Mouse (Mus musculus) ovary, postnatal 10 days (tissue): ENCODE results near the gene Vezt.

ENCODE experiments used
- DNase-seq: peaks from one replicate; pipeline ENCODE4 v3.0.0; 2022; ENCODE audit warnings: low spot score

Vezt gene

GRCm38 (mm10) chr10:93950991-93951390, 84.6 kb downstream of the Vezt start:
- no peak for DNase-seq

- DNase-seq: no peak
Measured at GRCm38 (mm10) chr10:93949921-93950320, 85.7 kb downstream of the Vezt start.

DNA sequence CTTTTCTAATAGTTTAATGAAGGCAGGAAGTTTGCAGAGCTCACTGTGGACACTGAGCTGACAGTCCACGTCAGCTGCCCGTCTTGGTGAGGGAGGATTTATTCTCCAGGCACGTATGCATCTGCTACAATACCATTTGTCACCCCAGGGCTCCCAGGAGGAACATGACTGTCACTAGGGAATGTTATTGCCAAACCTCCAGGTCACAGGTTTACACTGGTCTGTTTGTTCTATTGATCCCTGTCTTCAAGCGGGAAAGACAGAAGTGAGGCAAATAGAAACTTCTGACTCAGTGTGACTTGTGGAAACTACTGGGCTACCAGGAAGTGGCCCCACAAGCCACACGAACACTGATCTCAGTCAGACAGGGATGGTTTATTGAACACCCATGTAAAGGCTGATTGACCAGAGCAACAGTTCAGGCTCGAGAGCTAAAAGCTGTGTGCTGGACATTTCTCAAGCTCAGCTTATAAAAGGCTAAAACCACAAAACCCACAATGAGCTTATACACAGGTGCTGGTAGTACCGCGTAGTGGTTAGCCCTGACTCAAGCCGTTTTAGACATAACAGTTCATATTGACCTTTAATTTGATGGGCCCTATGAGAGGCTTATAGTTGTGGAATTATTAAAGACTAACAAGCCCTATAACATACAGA, 89.6 kb downstream of the Vezt start:
- DNase-seq: no peak

- DNase-seq: no peak
Measured at GRCm38 (mm10) chr10:93945364-93945763, 90.3 kb downstream of the Vezt start.

DNA sequence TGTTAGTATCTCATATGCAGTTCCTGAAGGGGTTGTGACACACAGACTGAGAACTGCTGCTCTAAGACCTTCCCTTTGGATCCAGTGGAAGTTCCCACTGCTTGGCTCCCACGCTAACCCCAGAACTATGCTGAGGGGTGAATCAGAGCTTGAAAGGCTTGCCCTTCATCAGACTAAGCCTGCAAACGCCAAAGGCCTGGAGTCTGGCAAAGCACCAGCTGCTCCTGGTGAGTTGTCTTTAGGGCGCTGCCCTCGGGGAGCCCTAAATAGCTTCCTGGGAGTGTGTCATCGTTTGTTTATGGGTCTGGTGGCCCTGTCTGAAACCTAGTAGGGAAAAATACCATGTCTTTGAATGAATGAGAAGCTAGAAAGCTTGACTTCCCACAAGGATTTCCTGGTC, 91.4 kb downstream of the Vezt start:
- no peak for DNase-seq

DNA sequence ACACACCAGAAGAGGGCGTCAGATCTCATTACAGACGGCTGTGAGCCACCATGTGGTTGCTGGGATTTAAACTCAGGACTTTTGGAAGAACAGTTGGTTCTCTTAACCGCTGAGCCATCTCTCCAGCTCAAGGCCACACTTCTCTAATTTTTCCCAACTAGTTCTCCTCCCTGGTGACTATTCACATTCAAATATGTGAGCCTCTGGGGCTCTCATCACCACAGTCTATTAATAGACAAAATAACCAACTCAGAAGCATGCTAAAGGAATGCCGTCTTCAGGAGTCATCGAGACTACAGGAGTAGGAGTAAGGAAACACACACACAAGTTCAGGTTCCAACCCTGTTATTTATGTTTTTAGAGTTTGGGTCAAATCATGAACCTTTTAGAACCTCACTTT, 95.3 kb downstream of the Vezt start:
- DNase-seq: no peak

- DNase-seq: no peak
Measured at GRCm38 (mm10) chr10:93939676-93940075, 95.9 kb downstream of the Vezt start.

- DNase-seq: no peak
Measured at GRCm38 (mm10) chr10:93938844-93939271, 96.8 kb downstream of the Vezt start.

DNA sequence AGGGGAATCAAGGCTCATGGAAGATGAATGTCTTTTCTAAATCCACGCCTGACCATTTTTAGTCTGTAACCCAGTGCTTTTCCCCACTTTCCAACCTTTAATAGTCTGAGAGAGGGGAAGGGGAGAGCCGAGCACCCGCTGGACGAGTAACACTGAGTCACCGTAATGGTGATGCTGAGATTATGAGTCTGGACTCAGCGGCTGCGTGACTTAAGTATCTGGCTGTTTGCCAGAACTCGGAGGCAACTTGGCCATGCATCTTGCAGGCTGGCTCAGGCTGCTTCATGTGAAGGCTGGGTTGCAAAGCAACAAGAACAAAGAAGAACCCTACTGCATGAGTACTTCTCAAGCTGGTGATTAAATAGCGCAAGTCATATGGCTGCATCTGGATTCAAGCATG, 101.6 kb downstream of the Vezt start:
- DNase-seq: no peak

- no peak for DNase-seq
Measured at GRCm38 (mm10) chr10:93932861-93933260, 102.8 kb downstream of the Vezt start.

- DNase-seq: no peak
Measured at GRCm38 (mm10) chr10:93932020-93932419, 103.6 kb downstream of the Vezt start.

- no peak for DNase-seq
Measured at GRCm38 (mm10) chr10:93931431-93931830, 104.2 kb downstream of the Vezt start.

- no peak for DNase-seq
Measured at GRCm38 (mm10) chr10:93930236-93930824, 105.3 kb downstream of the Vezt start.

DNA sequence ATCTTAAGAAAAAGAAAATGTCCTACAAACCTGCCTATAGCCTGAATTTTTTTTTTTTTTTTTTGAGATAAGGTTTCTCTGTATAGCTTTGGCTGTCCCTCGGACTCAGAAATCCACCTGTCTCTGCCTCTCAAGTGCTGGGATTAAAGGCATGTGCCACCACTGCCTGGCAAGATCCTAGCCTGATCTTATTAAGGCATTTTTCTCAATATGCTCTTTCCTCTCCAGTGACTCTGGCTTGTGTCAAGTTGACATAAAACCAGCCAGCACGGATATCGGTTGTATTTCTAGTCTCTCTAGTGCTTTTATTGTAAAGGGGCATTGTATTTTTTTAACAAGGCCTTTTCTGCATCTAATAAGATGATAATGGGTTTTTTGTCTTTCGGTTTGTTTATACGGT, 111.0 kb downstream of the Vezt start:
- DNase-seq: no peak

- DNase-seq: no peak
Measured at GRCm38 (mm10) chr10:93921160-93921559, 114.5 kb downstream of the Vezt start.

DNA sequence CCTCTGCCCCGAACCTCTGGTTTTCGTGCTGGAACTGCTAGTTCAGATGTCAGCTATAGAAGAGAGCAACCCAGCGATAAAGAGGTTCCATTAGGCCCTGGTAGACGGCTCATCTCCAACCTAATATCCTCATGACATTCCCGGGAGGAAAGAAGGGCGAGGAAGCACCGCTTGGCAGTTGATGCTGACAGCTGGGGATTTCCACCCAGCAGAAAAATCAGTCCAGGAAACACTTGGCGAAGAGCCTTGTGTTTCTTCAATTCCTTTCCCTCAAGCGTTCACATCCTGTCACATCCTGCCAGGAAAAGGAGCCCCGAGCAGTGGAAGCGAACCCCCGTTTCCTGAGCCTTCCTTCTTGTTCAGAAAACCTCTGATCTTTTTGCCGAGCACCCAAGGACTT, 116.4 kb downstream of the Vezt start:
- DNase-seq: no peak

DNA sequence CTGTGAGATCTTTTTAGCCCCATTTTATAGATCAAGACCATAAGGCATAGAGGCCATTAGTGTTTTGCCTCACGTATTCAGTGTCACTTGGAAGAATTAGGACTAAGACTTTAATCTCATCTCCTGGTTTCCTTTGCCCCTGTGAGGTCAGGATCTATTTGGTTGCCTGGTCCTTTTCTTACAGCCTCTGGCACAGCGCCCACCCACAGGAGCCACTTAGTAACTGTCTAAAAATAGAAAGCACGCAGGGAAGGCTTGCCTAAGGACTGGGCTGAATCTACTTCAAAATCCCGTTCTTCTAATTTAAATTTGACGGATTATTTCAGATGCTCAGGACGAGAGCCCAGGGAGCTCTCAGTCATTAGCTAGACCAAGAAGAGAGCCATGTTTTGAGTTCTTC, 116.9 kb downstream of the Vezt start:
- no peak for DNase-seq

DNA sequence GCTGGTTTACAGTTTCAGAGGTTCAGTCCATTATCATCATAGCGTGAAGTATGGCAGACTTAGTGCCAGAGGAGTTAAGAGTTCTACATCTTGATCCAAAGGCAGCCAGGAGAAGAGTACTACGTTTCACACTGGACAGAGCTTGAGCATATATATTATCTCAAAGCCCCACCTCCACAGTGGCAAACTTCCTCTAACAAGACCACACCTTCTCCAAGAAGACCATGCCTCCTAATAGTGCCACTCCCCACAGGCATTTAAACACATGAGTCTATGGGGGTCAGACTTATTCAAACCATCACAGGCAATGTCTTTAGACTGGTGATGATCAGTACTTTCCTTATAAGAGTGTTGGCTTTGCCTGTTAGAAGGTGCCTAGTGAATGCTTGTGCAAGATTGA, 117.5 kb downstream of the Vezt start:
- DNase-seq: no peak

DNA sequence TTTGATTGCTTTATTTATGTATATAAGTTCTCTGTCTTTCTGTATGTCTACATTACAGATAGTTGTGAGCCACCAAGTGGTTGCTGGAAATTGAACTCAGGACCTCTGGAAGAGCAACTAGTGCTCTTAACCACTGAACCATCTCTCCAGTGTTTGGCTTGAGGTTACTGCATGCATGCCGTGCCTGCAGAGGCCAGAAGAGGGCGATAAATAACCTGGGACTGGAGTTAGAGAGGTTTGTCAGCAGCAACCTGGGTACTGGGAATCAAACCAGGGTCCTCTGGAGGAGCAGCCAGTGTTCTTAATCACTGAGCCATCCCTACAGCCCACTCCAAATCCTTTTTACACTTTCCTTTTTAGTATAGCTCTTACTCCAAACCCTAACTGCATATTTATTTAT, 118.8 kb downstream of the Vezt start:
- no peak for DNase-seq

GRCm38 (mm10) chr10:93915531-93916275, 119.9 kb downstream of the Vezt start:
- DNase-seq: no peak

GRCm38 (mm10) chr10:93913525-93913924, 122.1 kb downstream of the Vezt start:
- no peak for DNase-seq

- no peak for DNase-seq
Measured at GRCm38 (mm10) chr10:93912917-93913316, 122.7 kb downstream of the Vezt start.

GRCm38 (mm10) chr10:93912136-93912855, 123.3 kb downstream of the Vezt start:
- no peak for DNase-seq
